Mouse (Mus musculus) c-Kit-positive CD71-negative TER-119-negative erythroid progenitor cells, embryonic 14.5 days (primary cell): ENCODE results near the gene Pga5.
A peak's percentile ranks its signal among the peaks of the same experiment; 100 is the strongest.

ENCODE experiments used
- DNase-seq: peaks from one replicate; pipeline ENCODE4 v3.0.0-alpha.2; 2013; ENCODE audit warnings: low read depth

Gene Pga5

GRCm38 (mm10) chr19:10702125-10702524, 24.3 kb upstream of the Pga5 start:
- DNase-seq: no peak

DNA sequence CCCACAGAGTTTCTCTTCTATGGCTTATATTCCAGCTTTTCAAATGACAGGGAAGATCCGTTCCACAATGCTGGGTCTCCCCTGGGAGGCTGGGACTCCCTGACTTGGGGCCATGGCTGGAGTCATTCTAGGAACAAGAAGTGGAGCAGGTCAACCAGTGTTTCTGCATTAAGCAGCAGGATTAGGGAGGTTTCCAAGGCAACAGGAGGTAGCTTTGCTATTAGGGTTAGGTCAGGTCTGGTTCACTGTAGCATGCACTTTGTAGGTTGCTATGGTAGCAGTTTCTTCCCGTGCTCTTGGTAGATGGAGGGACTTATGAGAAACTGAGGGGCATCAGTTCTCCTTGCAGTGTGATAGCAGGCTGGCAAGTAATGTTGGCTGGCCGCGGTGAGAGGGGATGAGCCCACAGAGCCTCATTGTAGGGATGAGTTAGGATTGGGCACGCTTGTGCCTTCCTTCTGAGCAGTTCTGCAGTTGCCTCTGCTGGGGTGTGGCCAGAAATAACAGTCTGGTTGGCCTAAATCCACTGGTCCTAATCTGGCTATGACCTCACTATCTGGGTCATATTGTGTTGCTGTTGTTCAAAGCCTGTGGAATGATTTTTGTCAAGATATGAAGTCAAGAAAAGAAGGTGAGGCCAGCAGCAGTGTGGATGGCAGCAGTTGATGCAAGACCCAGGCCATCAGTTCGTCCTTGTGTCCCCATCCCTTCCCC, 23.3 kb upstream of the Pga5 start:
- DNase-seq: no peak

DNA sequence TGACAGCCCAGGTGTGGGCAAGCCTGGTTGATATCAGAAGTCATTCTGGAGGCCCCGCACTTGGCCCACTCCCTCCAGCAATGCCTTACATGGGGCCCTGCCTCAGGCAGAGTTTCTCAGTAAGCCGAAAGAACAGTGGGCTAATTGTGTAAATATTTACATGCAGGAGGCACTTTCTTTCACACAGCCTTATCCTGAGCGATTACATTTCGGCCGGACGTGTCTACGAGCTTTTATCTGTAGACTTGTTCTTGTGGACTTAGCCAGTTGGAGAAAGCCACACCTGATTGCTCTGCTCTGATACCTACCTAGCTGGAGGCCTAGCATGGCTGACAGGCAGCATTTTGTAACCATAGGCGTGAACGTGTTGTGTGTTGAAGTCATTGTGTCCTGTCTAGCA, 22.0 kb upstream of the Pga5 start:
- no peak for DNase-seq

DNA sequence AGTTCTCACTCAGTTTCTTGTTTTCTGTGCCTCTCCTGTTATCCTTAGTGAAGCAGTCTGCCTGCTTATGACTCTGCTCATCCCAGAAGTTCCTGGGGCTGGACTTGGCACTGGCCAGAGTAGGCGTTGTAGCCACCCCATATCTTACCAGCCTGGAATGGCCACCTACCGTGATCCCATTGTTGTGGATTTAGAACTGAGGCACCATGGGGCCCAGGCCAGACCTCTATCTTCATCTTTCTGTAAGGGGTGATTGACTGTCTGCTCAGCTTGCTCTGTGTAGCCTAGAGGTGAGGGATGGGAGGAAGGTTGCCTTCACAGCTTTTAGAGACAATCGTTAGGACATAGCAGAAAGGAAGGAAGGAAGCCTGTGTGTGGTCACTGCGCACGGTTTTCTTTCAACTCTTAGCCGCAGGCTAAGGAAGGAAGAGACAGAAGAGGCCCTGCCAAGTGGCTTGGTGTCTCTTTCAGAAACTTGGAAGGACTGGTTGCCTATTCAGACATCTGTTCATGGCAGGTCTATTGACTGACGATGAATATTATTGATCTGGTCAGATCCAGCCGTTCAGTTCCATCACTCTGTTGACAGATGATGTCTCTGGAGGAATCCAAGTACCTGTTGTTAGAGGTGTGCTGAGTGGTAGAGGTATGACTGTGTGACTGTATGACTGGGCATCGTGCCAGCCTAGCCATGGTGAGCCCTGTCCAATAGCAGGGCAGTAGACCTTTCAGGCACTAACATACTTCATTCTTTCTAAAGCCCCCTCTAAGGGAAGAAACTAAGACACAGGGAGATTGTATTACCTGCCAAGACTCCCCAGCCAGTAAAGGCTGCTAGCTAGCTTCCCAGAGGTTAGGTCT, 20.5 kb upstream of the Pga5 start:
- no peak for DNase-seq

- no peak for DNase-seq
Observed at GRCm38 (mm10) chr19:10695801-10696200, 17.9 kb upstream of the Pga5 start.

GRCm38 (mm10) chr19:10693926-10694682, 16.2 kb upstream of the Pga5 start:
- no peak for DNase-seq

- DNase-seq: no peak
Observed at GRCm38 (mm10) chr19:10692361-10692760, 14.5 kb upstream of the Pga5 start.

- no peak for DNase-seq
Observed at GRCm38 (mm10) chr19:10691660-10692059, 13.8 kb upstream of the Pga5 start.

DNA sequence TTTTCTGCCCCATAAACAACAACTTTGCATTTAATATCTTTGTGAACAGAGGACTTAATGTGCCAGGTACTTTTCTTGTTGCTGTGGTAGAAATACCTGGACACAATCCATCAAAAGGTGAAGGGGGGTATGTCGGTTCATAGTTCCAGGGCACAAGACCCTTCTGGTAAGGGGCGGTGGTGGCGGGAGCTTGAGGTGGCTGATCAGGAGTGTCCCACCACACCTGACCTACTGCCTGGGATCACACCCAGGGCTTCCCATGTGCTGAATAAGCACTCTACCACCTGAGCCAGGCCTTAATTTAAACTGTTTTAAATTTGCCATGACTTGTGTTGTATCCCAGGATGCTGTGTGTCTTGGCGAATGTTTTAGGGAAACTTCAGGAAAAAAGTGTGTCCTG, 13.2 kb upstream of the Pga5 start:
- DNase-seq: no peak

GRCm38 (mm10) chr19:10690336-10690735, 12.5 kb upstream of the Pga5 start:
- DNase-seq: no peak

DNA sequence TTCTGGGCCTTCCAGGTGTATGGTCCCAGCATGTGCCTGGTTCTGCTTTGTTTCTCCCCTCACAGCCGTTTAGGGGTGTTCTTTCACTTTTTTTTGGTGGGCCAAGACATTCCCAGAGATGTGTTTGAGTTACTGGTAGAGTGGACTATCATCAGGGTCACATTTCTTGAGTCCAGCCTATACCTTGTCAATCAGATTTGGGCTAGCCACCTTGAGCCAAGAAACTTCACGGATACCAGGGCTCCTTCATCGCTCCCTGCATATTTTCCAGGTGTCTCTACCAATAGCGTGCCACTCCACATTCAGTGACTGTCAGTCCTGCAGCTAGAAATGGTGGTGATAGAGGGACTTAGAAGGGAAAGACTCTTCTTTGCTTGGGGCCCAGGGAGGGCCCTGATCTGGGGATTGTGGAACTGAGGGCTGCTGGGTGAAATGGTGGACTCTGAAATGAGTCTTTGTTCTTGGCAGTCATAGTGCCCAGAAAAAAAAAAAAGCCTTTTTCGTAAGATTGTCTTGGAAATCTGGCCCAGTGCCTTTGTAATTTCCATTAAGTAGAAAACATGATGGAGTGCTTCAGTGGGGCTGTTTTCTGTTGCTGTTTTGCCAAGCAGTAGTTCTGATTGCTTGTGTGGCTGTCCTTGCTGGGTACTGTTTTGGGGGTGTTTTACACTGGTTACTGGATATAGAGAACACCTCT, 11.7 kb upstream of the Pga5 start:
- DNase-seq: no peak

GRCm38 (mm10) chr19:10688537-10689352, 10.9 kb upstream of the Pga5 start, which contains the start of gene Vps37c:
Gene Vps37c (plus strand): TSS chr19:10688735.
- peak; percentile 72 for DNase-seq

DNA sequence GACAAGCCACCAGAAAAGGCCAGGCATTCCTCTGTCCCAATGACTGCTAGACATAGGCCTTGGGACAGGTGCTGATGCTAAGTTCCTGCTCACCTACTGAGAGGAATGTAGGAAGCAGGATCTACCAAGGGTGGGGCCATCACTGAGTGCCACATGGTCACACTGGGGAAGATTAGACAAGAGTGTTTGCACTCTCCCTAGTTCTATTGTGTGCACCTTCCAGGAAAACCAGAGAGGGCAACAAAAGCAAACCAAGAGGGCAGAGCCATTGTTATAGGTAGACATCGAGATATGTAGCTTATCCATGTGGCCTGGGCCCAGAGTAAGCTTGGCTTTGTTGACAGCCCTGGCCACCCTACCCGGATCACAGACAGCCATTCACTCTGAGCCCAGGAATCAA, 7.9 kb upstream of the Pga5 start:
- no peak for DNase-seq

GRCm38 (mm10) chr19:10685081-10685480, 7.2 kb upstream of the Pga5 start:
- no peak for DNase-seq

GRCm38 (mm10) chr19:10681571-10681970, 3.7 kb upstream of the Pga5 start:
- DNase-seq: no peak

- DNase-seq: no peak
Observed at GRCm38 (mm10) chr19:10678772-10679067, 849 bp upstream of the Pga5 start.

GRCm38 (mm10) chr19:10676656-10677055, 1.2 kb downstream of the Pga5 start:
- no peak for DNase-seq

DNA sequence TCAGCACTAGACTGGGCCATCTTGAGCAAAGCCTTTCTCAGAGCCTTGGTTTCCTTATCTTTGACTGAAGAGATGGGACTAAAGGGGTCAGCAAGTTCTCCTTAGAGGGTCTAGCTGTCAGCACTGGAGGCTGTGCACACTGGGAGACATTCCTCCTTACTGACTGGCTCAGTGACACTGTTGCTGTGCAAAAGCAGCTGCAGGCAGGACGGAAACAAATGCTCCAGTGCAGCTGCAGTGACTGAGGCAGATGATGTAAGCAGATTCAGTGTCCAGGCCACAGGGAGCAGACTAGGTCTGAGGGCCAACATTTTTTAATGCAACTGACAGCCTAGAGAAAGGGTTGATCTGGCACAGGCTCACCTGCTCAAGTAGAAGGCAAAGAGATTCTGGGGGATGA, 4.6 kb downstream of the Pga5 start:
- DNase-seq: no peak

- no peak for DNase-seq
Observed at GRCm38 (mm10) chr19:10671854-10672417, 5.9 kb downstream of the Pga5 start.

- DNase-seq: no peak
Observed at GRCm38 (mm10) chr19:10671319-10671718, 6.6 kb downstream of the Pga5 start.

DNA sequence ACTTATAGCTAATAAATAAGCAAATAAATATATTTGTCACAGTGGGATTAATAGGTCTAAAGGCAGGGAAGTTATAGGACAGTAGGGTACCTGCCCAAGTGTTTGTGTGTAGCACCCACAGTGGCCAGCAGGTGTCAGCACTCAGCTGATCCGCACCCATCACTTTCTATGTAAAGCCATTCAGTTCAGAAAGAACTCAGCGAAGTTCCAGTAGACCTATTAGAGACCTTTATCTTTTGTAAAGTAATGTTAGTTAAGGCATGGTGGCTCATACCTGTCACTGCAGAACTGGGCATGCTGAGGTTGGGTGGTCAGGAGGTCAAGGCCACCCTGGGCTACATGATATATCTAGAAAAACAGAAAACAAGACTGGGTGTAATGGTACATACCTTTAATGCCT, 12.4 kb downstream of the Pga5 start:
- peak; percentile 53 for DNase-seq
